Mouse (Mus musculus): ENCODE measurements around the gene Kcnab2. TPM values are rescaled to one million over a fixed set of nuclear protein-coding genes. Genes with fewer than 3 reads are reported as not detected.

Gene Kcnab2
- total and polyA plus RNA-seq, 2 experiments from 2014 or later, result 1.1 to 1.5 TPM

DNA sequence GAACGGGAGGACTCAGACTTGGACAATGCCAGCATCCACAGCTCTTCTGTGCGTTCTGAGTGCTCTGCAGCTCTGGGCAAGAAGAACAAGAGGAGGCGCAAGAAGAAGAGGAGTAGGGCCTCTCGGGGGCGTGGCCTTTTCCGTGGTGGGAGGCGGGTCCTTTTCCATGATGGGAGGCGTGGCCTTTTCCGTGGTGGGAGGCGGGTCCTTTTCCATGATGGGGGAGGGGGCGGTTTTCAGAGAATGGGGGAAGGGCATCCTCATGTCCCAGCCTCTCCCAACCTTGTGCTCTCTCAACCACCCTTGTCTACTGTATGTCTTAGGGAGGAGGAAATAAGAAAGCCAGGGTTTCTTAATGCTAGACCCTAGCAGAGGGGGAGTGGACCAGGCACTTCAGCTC lies 118.0 kb downstream of the Kcnab2 start:
- no peak overlapping the region for H3K27ac ChIP-seq (ENCODE audit: low read depth)
- no peak for ATAC-seq (ENCODE audit: insufficient read depth, low read depth)
- H3K4me1 ChIP-seq (ENCODE audit: control insufficient read depth, insufficient read depth), result no peaks in the 10 kb centered on the region
- DNase-seq (ENCODE audit: low spot score), result no peak
- H3K9me3 ChIP-seq (replicated peaks; ENCODE audit: control insufficient read depth, low read length), result no peaks in the 10 kb centered on the region
- H3K27me3 ChIP-seq (ENCODE audit: control insufficient read depth, insufficient read depth, low read length), result peaks cover 26% of the 10 kb centered on the region
- H3K36me3 ChIP-seq (replicated peaks; ENCODE audit: control insufficient read depth, insufficient read depth, low read length), result no peaks in the 10 kb centered on the region
- H3K4me3 ChIP-seq (ENCODE audit: low read depth, low read length), result no peak overlapping the region
- 8% methylated on average over 9 of the region's 11 CpGs for WGBS
- no peak overlapping the region for H3K9ac ChIP-seq (replicated peaks; ENCODE audit: low read depth, low read length)
- TF ChIP-seq EP300 (IDR thresholded peaks at IDR 0.05; ENCODE audit: low read depth) (no peak), CTCF (IDR thresholded peaks at IDR 0.05; ENCODE audit: low read depth) (no peak)
- H3K4me2 ChIP-seq (ENCODE audit: low read depth, low read length), result no peak overlapping the region

DNA sequence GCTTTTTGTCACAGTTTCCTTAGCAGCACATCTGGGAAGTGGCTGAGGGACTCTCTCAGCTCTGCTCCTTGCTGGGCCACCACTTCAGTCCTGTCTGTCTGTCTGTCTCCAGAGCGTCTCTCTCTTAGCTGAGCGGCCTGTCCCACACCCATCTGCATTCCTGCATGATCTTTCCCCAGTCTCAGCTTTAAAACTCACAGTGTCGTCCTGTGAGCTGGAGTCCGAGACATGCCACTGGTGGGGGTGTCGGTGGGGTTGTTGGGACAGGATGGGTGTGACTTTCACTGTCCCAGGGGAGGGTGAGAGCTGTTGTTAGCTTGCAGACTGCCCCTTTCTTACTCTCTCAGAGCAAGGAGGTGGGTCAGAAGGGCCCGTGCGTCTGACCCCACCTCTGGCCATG lies 122.0 kb downstream of the Kcnab2 start:
- TF ChIP-seq CTCF (IDR thresholded peaks at IDR 0.05; ENCODE audit: low read depth), result no peak
- no peak for TF ChIP-seq EP300 (IDR thresholded peaks at IDR 0.05; ENCODE audit: low read depth)
- 70% methylated on average over 7 of the region's 7 CpGs for WGBS
- Histone ChIP-seq H3K4me3 (ENCODE audit: low read depth, low read length) (no peak overlapping the region), H3K36me3 (replicated peaks; ENCODE audit: control insufficient read depth, insufficient read depth, low read length) (no peaks in the 10 kb centered on the region), H3K27me3 (ENCODE audit: control insufficient read depth, insufficient read depth, low read length) (peaks cover 35% of the 10 kb centered on the region), H3K9ac (replicated peaks; ENCODE audit: low read depth, low read length) (no peak overlapping the region), H3K9me3 (replicated peaks; ENCODE audit: control insufficient read depth, low read length) (no peaks in the 10 kb centered on the region), H3K4me1 (ENCODE audit: control insufficient read depth, insufficient read depth) (no peaks in the 10 kb centered on the region), H3K4me2 (ENCODE audit: low read depth, low read length) (no peak overlapping the region), H3K27ac (ENCODE audit: low read depth) (no peak overlapping the region)
- ATAC-seq (ENCODE audit: insufficient read depth, low read depth), result no peak
- DNase-seq (ENCODE audit: low spot score), result no peak

DNA sequence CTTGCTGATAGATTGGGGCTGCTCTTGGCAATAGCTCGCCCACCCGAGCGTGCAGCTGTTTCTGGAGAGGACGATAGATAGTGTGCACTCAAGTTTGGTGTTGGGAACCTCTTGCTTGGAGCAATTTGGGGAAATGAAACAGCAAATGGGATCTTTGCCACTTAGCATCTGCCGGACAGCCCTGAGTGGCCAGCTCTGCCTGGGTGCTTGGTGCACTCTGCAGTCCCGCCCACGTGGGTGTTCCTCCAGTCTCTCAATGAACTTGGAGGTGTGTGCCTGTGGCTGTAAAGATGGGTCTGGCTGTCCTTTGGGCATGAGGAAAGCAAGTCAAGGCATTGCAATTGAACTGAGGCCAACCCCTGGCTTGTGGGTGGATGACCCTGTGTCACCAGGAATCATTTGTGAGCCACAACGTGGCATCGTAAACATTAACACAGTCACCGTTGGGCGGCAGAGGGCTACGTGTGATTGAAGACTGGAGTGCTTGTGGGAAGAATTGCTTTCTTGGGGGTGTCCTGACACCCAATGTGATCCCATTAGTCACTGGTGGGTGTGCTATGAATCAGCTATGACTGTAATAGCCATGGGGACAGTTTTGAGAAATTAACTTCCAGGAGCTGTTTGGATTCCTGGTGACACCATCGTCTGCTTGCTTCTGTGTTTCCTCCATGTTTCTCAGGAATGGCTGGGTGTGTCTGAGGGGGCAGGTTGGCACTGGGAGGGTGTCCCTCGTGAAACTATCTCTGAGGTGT lies 123.6 kb downstream of the Kcnab2 start:
- Histone ChIP-seq H3K27me3 (ENCODE audit: control insufficient read depth, insufficient read depth, low read length) (peaks cover 36% of the 10 kb centered on the region), H3K4me2 (ENCODE audit: low read depth, low read length) (no peak overlapping the region), H3K27ac (ENCODE audit: low read depth) (no peak overlapping the region), H3K9me3 (replicated peaks; ENCODE audit: control insufficient read depth, low read length) (no peaks in the 10 kb centered on the region), H3K36me3 (replicated peaks; ENCODE audit: control insufficient read depth, insufficient read depth, low read length) (no peaks in the 10 kb centered on the region), H3K4me1 (ENCODE audit: control insufficient read depth, insufficient read depth) (no peaks in the 10 kb centered on the region), H3K4me3 (ENCODE audit: low read depth, low read length) (no peak overlapping the region), H3K9ac (replicated peaks; ENCODE audit: low read depth, low read length) (no peak overlapping the region)
- TF ChIP-seq EP300 (IDR thresholded peaks at IDR 0.05; ENCODE audit: low read depth) (no peak), CTCF (IDR thresholded peaks at IDR 0.05; ENCODE audit: low read depth) (no peak)
- ATAC-seq (ENCODE audit: insufficient read depth, low read depth) (no peak), DNase-seq (ENCODE audit: low spot score) (no peak)
- WGBS, result 74% methylated on average over 14 of the region's 14 CpGs

DNA sequence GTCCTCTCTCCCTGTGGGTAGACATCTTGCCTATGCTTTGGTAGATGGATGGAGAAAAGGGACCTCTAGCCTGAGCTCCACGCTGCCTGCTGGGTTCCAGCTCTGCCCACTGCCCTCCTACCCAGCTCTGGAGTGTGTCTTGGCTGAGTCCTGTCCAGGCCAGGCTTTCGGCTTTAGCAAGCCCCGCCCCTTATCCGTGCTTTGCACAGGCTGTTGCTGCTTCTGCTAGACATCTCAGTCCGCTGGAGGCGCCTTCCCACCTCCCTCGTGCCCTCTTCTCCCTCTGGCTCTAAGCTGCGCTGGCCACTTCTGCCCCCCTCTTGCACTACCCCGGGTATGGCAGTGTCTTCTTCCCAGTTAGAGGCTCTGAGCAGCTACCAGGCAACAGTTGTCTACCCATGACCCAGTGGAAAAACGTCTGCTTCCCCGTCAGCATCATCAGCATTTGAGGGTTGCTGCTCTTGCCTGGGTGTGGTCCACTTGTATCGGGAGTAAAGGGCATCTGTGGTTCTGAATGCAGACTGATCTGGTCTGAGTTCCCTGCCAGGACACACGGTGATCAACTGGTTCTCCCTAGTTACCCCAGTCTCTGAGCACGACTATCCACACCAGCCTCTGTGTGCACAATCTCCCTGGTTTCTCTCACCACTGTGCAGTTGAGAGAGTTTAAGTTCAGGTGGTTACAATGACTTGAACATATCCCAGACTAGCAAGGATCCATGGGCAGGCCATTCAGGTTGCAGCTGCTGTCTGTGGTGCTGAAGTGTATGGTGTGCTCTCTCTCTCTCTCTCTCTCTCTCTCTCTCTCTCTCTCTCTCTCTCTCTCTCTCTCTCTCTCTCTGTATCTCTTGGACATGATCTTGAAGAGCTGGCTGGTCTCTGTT lies 126.0 kb downstream of the Kcnab2 start:
- ATAC-seq (ENCODE audit: insufficient read depth, low read depth) (no peak), DNase-seq (ENCODE audit: low spot score) (no peak)
- Histone ChIP-seq H3K4me3 (ENCODE audit: low read depth, low read length) (no peak overlapping the region), H3K4me2 (ENCODE audit: low read depth, low read length) (no peak overlapping the region), H3K27me3 (ENCODE audit: control insufficient read depth, insufficient read depth, low read length) (peaks cover 44% of the 10 kb centered on the region), H3K9ac (replicated peaks; ENCODE audit: low read depth, low read length) (no peak overlapping the region), H3K36me3 (replicated peaks; ENCODE audit: control insufficient read depth, insufficient read depth, low read length) (no peaks in the 10 kb centered on the region), H3K4me1 (ENCODE audit: control insufficient read depth, insufficient read depth) (no peaks in the 10 kb centered on the region), H3K27ac (ENCODE audit: low read depth) (no peak overlapping the region), H3K9me3 (replicated peaks; ENCODE audit: control insufficient read depth, low read length) (no peaks in the 10 kb centered on the region)
- WGBS, result 13% methylated on average over 14 of the region's 14 CpGs
- no peak for TF ChIP-seq EP300 (IDR thresholded peaks at IDR 0.05; ENCODE audit: low read depth)
- TF ChIP-seq CTCF (IDR thresholded peaks at IDR 0.05; ENCODE audit: low read depth), result no peak

DNA sequence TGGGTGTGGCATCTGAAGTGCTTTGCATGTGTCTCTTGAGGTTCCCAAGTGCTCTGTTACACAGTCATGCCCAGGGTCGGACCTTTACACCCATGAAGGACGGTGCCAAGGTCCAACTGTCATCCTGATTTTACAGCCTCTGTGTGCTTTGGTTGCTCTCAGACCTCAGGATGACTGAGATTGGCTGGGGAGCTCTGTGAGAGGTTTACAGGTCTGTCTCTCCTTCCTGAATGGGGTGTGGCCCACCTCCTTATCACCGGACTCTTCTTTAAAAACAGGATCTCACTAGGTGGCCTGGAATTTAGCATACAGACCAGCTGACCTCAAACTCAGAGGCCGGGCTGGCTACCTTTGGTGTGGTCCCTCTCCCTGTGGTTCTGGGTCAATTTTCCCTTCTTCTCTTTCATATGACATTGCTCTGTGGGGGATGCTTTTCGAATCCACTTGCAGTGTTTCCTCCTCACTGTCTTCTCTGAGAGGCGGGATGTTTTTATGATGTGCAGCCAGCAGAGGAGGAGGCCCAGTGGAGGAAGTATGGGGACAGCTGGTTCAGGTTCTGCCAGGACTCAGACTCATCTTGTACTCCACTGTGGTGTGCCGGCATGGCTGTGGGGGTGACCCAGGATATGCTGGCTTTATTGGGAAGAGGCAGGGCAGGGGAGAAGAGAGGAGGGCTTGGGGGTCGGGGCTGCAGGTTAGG lies 126.8 kb downstream of the Kcnab2 start:
- WGBS, result 26% methylated on average over 8 of the region's 8 CpGs
- Histone ChIP-seq H3K27me3 (ENCODE audit: control insufficient read depth, insufficient read depth, low read length) (peaks cover 47% of the 10 kb centered on the region), H3K9me3 (replicated peaks; ENCODE audit: control insufficient read depth, low read length) (no peaks in the 10 kb centered on the region), H3K36me3 (replicated peaks; ENCODE audit: control insufficient read depth, insufficient read depth, low read length) (no peaks in the 10 kb centered on the region), H3K4me1 (ENCODE audit: control insufficient read depth, insufficient read depth) (no peaks in the 10 kb centered on the region), H3K4me3 (ENCODE audit: low read depth, low read length) (no peak overlapping the region), H3K27ac (ENCODE audit: low read depth) (no peak overlapping the region), H3K9ac (replicated peaks; ENCODE audit: low read depth, low read length) (no peak overlapping the region), H3K4me2 (ENCODE audit: low read depth, low read length) (no peak overlapping the region)
- DNase-seq (ENCODE audit: low spot score) (no peak), ATAC-seq (ENCODE audit: insufficient read depth, low read depth) (no peak)
- TF ChIP-seq CTCF (IDR thresholded peaks at IDR 0.05; ENCODE audit: low read depth) (no peak), EP300 (IDR thresholded peaks at IDR 0.05; ENCODE audit: low read depth) (no peak)

Measured in heart, postnatal 0 days (tissue).